Mouse (Mus musculus) B cell, adult 62 days (primary cell): ENCODE results near the gene Oaz3. TPM values are rescaled to one million over a fixed set of nuclear protein-coding genes. Genes with fewer than 3 reads are reported as not detected.

Experiments
- total RNA-seq: library from RNA; stranded (reverse); gene quantifications from 4 replicates; pipeline ENCODE4 v1.2.4, GENCODE M21; 2023

The Oaz3 gene
- not detected in 4 replicates for total RNA-seq

GRCm38 (mm10) chr3:94443597-94443964 lies at the start of gene Oaz3:
Oaz3 (minus strand) TSS chr3:94443915.

GRCm38 (mm10) chr3:94480291-94480884 lies 36.7 kb upstream of the Oaz3 start, which contains the start of gene Riiad1:
Riiad1 (minus strand) TSS chr3:94480341.

GRCm38 (mm10) chr3:94477981-94478422 lies 34.3 kb upstream of the Oaz3 start, which contains the start of gene Celf3:
Celf3 (plus strand) TSS chr3:94478295.

GRCm38 (mm10) chr3:94442951-94443596 lies 641 bp downstream of the Oaz3 start, which contains the start of gene Mrpl9:
Mrpl9 (plus strand) TSS chr3:94443318.

GRCm38 (mm10) chr3:94413031-94413679 lies 30.6 kb downstream of the Oaz3 start, which contains the start of gene Tdrkh:
Tdrkh (plus strand) TSS chr3:94413273.

GRCm38 (mm10) chr3:94398217-94398616 lies 45.5 kb downstream of the Oaz3 start, which contains the start of gene Lingo4:
Lingo4 (plus strand) TSS chr3:94398517.

Other genes starting within 250 kb of the Oaz3 start
- gene Gm5286, start 247.2 kb downstream of the Oaz3 start, total RNA-seq, result not detected in 4 replicates
- gene Gm4778, start 179.9 kb downstream of the Oaz3 start, total RNA-seq, result not detected in 4 replicates
- 1.8 to 2.0 TPM (median 1.9 TPM) in 4 replicates for gene Them4, start 133.8 kb downstream of the Oaz3 start, total RNA-seq
- gene Them5, start 101.8 kb downstream of the Oaz3 start, total RNA-seq, result not detected in 4 replicates
- not detected in 4 replicates for gene C2cd4d, start 81.5 kb downstream of the Oaz3 start, total RNA-seq
- gene Rorc, start 71.1 kb downstream of the Oaz3 start, total RNA-seq, result 0.25 TPM in 1 of 4 replicates, not detected in the others
- gene Lingo4, start 45.4 kb downstream of the Oaz3 start, total RNA-seq, result not detected in 4 replicates
- gene Tdrkh, start 30.6 kb downstream of the Oaz3 start, total RNA-seq, result 1.1 to 2.9 TPM (median 2.0 TPM) in 4 replicates
- gene Mrpl9, start 597 bp downstream of the Oaz3 start, total RNA-seq, result 27.7 to 37.1 TPM (median 31.7 TPM) in 4 replicates
- gene Celf3, start 34.4 kb upstream of the Oaz3 start, total RNA-seq, result not detected in 4 replicates
- 1.4 to 1.7 TPM in 2 of 4 replicates, not detected in the others for gene Riiad1, start 36.4 kb upstream of the Oaz3 start, total RNA-seq
- gene Snx27, start 138.8 kb upstream of the Oaz3 start, total RNA-seq, result 27.4 to 35.4 TPM (median 31.1 TPM) in 4 replicates
- not detected in 4 replicates for gene Gm10972, start 199.2 kb upstream of the Oaz3 start, total RNA-seq
- gene Tuft1, start 215.0 kb upstream of the Oaz3 start, total RNA-seq, result 2.2 to 3.1 TPM (median 2.6 TPM) in 4 replicates
- gene Selenbp2, start 249.6 kb upstream of the Oaz3 start, total RNA-seq, result not detected in 4 replicates